Mouse (Mus musculus): ENCODE results near the gene Enpp3.
A peak's percentile ranks its signal among the peaks of the same experiment; 100 is the strongest.
"Not testable (repeated sequence)": the region's sequence is repeated elsewhere in the genome, so short reads cannot be mapped to it uniquely, and the experiment has no call there.

The Enpp3 gene

GRCm38 (mm10) chr10:24830448-24830847 lies 12.2 kb downstream of the Enpp3 start:
- Histone ChIP-seq H3K36me3 (ENCODE audit: control insufficient read depth, insufficient read depth, low read length, poor library complexity, severe bottlenecking) (no peaks in the 10 kb centered on the region), H3K27me3 (ENCODE audit: control insufficient read depth, insufficient read depth, low read length, poor library complexity, severe bottlenecking) (no peaks in the 10 kb centered on the region)
- no peak for DNase-seq (ENCODE audit: low read depth, low spot score)

DNA sequence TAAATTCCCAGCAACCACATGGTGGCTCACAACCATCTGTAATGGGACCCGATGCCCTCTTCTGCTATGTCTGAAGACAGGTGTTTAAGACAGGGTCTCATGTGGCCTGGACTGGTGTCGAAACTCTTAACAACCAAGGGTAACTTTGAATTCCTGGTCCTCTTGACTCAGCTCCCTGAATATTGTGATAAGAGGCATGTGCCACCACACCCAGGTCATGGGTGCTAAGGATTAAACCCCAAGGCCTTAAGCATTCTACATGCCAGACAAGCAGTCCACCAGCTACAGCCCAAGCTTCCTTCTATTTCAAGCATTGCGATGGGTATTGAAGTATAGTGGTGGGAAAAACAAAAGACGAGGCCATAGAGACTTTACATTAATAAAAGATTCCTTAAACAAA lies 14.5 kb downstream of the Enpp3 start:
- Histone ChIP-seq H3K27me3 (ENCODE audit: control insufficient read depth, insufficient read depth, low read length, poor library complexity, severe bottlenecking) (no peaks in the 10 kb centered on the region), H3K36me3 (ENCODE audit: control insufficient read depth, insufficient read depth, low read length, poor library complexity, severe bottlenecking) (no peaks in the 10 kb centered on the region)
- DNase-seq (ENCODE audit: low read depth, low spot score) = no peak

DNA sequence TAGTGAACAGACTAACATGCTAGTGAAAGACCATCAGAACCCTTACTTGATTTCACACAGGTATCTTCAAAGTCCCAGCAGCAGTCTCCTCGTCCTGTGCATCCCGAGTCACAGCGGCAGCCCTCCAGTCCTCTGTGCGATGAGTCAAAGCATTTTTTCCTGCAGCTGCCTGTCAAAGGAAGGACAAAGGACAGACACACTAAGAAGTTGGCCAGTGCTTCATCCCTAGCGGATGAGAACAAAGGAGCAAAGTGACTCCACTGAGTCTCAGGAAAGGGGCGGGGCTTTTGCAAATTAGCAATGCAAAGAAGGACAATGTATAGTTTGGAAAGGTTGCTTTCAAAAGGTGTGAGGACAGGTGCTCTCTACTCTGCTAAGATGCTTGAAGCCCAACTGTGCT lies 16.5 kb downstream of the Enpp3 start:
- DNase-seq (ENCODE audit: low read depth, low spot score) = no peak
- H3K36me3 ChIP-seq (ENCODE audit: control insufficient read depth, insufficient read depth, low read length, poor library complexity, severe bottlenecking) = no peaks in the 10 kb centered on the region
- no peaks in the 10 kb centered on the region for H3K27me3 ChIP-seq (ENCODE audit: control insufficient read depth, insufficient read depth, low read length, poor library complexity, severe bottlenecking)

GRCm38 (mm10) chr10:24825456-24826081 lies 17.1 kb downstream of the Enpp3 start:
- Histone ChIP-seq H3K27me3 (ENCODE audit: control insufficient read depth, insufficient read depth, low read length, poor library complexity, severe bottlenecking) (no peaks in the 10 kb centered on the region), H3K36me3 (ENCODE audit: control insufficient read depth, insufficient read depth, low read length, poor library complexity, severe bottlenecking) (no peaks in the 10 kb centered on the region)
- no peak for DNase-seq (ENCODE audit: low read depth, low spot score)

DNA sequence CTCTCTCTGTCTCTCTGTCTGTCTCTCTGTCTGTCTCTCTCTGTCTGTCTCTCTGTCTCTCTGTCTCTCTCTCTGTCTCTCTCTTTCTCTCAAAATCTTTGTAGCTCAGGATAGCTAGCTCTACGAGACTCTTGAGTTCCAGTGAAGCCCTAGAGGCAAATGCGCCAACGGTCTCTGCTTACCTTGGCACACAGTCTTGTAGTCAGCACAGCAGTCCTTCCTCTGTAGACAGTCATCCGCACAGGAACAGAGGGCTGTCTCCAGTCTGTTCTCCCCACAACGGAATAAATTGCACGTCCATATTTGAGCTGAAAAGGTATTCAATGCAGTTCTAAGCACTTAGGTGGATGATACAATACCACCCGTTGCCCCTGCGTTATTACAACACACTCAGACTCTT lies 18.0 kb downstream of the Enpp3 start:
- Histone ChIP-seq H3K27me3 (ENCODE audit: control insufficient read depth, insufficient read depth, low read length, poor library complexity, severe bottlenecking) (no peaks in the 10 kb centered on the region), H3K36me3 (ENCODE audit: control insufficient read depth, insufficient read depth, low read length, poor library complexity, severe bottlenecking) (no peaks in the 10 kb centered on the region)
- no peak for DNase-seq (ENCODE audit: low read depth, low spot score)

GRCm38 (mm10) chr10:24823697-24824535 lies 18.7 kb downstream of the Enpp3 start:
- DNase-seq (ENCODE audit: low read depth, low spot score) = peak; percentile 71
- Histone ChIP-seq H3K27me3 (ENCODE audit: control insufficient read depth, insufficient read depth, low read length, poor library complexity, severe bottlenecking) (no peaks in the 10 kb centered on the region), H3K36me3 (ENCODE audit: control insufficient read depth, insufficient read depth, low read length, poor library complexity, severe bottlenecking) (no peaks in the 10 kb centered on the region)

DNA sequence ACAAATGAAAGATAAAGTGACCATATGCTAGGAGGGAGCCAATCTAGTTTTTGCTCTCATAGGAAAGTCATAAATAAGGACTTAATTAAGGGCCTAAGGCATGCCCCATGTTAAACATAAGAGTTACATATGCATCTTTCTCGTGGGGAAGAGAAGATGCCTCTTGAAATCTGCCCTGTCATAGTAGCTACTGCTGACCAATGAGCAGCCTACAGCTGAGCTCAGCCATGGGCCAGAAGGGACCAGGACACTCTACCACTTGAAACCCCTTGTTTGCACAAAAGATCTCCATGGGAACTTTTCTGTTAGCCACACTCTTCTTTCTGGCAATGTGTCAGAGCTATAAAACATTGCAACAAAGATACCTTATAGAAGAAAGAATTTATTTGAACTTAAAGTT lies 19.4 kb downstream of the Enpp3 start:
- no peaks in the 10 kb centered on the region for H3K27me3 ChIP-seq (ENCODE audit: control insufficient read depth, insufficient read depth, low read length, poor library complexity, severe bottlenecking)
- no peak for DNase-seq (ENCODE audit: low read depth, low spot score)
- H3K36me3 ChIP-seq (ENCODE audit: control insufficient read depth, insufficient read depth, low read length, poor library complexity, severe bottlenecking) = no peaks in the 10 kb centered on the region

DNA sequence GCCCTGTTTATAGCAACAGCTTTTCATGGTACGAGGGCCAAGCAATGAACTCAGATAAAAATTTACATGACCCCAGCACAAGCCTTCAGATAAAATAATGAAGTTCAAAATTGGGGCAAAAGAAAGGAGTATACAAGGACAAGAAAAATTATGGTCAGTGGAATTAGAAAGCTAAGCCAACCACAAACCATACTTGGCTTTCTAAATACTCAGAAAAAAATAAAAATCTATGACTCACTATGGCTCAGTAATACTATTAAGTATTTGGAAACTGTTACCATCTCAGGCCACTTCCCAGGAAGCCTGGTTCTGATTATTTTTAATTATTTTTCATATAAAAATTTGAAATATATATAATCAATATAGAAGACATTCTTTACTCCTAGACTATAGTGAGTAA lies 19.8 kb downstream of the Enpp3 start:
- no peaks in the 10 kb centered on the region for H3K27me3 ChIP-seq (ENCODE audit: control insufficient read depth, insufficient read depth, low read length, poor library complexity, severe bottlenecking)
- H3K36me3 ChIP-seq (ENCODE audit: control insufficient read depth, insufficient read depth, low read length, poor library complexity, severe bottlenecking) = no peaks in the 10 kb centered on the region
- no peak for DNase-seq (ENCODE audit: low read depth, low spot score)

GRCm38 (mm10) chr10:24821990-24822676 lies 20.5 kb downstream of the Enpp3 start:
- Histone ChIP-seq H3K27me3 (ENCODE audit: control insufficient read depth, insufficient read depth, low read length, poor library complexity, severe bottlenecking) (no peaks in the 10 kb centered on the region), H3K36me3 (ENCODE audit: control insufficient read depth, insufficient read depth, low read length, poor library complexity, severe bottlenecking) (no peaks in the 10 kb centered on the region)
- no peak for DNase-seq (ENCODE audit: low read depth, low spot score)

DNA sequence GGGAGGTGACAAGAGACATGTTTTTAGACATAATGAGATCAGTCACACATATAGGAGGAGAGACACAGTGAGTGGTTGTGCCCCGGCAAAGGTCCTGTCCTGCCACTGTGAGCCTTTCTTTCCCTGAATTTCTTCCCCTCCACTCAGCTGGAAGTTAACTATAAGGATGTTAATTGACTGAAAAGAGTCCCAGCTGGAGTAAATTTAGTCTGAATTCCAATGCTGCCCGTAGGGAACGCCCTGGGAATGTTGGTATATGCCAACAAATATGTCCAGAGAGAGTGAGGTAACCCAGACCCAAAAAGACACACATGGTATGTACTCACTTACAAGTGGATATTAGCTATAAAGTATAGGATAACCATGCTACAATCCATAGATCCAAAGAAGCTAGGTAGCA lies 23.1 kb downstream of the Enpp3 start:
- H3K27me3 ChIP-seq (ENCODE audit: control insufficient read depth, insufficient read depth, low read length, poor library complexity, severe bottlenecking) = no peaks in the 10 kb centered on the region
- DNase-seq (ENCODE audit: low read depth, low spot score) = no peak
- H3K36me3 ChIP-seq (ENCODE audit: control insufficient read depth, insufficient read depth, low read length, poor library complexity, severe bottlenecking) = no peaks in the 10 kb centered on the region

- no peaks in the 10 kb centered on the region for H3K36me3 ChIP-seq (ENCODE audit: control insufficient read depth, insufficient read depth, low read length, poor library complexity, severe bottlenecking)
- peak; percentile 9 for DNase-seq (ENCODE audit: low read depth, low spot score)
- no peaks in the 10 kb centered on the region for H3K27me3 ChIP-seq (ENCODE audit: control insufficient read depth, insufficient read depth, low read length, poor library complexity, severe bottlenecking)
These were observed 32.0 kb downstream of the Enpp3 start for GRCm38 (mm10) chr10:24810639-24811038.

DNA sequence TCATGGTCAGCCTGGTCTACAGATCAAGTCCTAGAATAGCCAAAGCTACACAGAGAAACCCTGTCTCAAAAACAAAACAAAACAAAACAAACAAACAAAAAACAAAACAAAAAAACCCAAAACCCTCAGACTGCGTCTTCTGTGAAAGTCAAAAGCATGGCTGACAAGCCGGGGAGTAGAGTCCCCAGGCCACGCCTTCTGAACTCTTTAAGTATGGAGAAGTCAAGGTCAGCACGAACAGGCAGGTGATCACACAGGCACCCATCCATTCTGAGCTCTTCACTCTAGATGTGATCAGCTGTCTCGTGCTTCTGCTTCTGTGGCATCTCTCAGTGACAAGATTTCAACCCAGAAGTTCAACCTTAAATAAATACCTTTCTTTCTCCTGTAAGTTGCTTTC lies 35.9 kb downstream of the Enpp3 start:
- DNase-seq (ENCODE audit: low read depth, low spot score) = no peak

GRCm38 (mm10) chr10:24805876-24806275 lies 36.7 kb downstream of the Enpp3 start:
- no peaks in the 10 kb centered on the region for H3K27me3 ChIP-seq (ENCODE audit: control insufficient read depth, insufficient read depth, low read length, poor library complexity, severe bottlenecking)
- no peaks in the 10 kb centered on the region for H3K36me3 ChIP-seq (ENCODE audit: control insufficient read depth, insufficient read depth, low read length, poor library complexity, severe bottlenecking)
- no peak for DNase-seq (ENCODE audit: low read depth, low spot score)

More for the DNA sequence above, 35.9 kb downstream of the Enpp3 start:
- H3K36me3 ChIP-seq (ENCODE audit: control insufficient read depth, insufficient read depth, low read length, poor library complexity, severe bottlenecking) = no peaks in the 10 kb centered on the region
- H3K27me3 ChIP-seq (ENCODE audit: control insufficient read depth, insufficient read depth, low read length, poor library complexity, severe bottlenecking) = no peaks in the 10 kb centered on the region

- no peaks in the 10 kb centered on the region for H3K36me3 ChIP-seq (ENCODE audit: control insufficient read depth, insufficient read depth, low read length, poor library complexity, severe bottlenecking)
- no peak for DNase-seq (ENCODE audit: low read depth, low spot score)
These were observed 37.5 kb downstream of the Enpp3 start for GRCm38 (mm10) chr10:24805173-24805572.

DNA sequence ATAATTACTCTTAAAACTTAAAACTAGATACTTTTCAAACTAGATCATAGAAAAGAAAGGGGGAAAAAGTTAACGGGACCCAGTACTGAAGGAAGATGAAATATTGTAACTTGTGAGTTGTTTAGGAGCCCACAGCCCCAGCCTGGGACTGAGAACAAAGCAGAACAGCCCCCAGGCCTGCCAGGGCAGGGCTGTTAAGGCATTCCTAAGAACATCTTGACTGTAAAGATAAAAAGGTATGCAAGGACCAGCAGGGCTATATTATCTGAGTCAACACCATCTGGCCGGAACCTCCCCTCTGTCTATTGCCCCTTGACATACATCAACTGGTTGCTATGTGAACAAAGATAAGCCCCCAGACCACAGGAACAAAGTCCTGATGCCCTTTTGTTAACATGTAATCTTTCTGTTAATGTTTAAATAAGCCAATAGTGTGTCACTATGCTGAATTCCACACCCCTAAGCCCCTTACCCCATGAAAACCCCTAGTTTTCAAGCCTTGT lies 39.8 kb downstream of the Enpp3 start:
- not testable (repeated sequence) for DNase-seq (ENCODE audit: low read depth, low spot score); H3K36me3 ChIP-seq (ENCODE audit: control insufficient read depth, insufficient read depth, low read length, poor library complexity, severe bottlenecking); H3K27me3 ChIP-seq (ENCODE audit: control insufficient read depth, insufficient read depth, low read length, poor library complexity, severe bottlenecking)

More at GRCm38 (mm10) chr10:24805173-24805572, 37.5 kb downstream of the Enpp3 start:
- no peaks in the 10 kb centered on the region for H3K27me3 ChIP-seq (ENCODE audit: control insufficient read depth, insufficient read depth, low read length, poor library complexity, severe bottlenecking)

Data from splenic B cell, adult 2 months (primary cell).